Mouse (Mus musculus): Measurements from ENCODE around the gene Babam2. TPM values are rescaled to one million over a fixed set of nuclear protein-coding genes. Genes with fewer than 3 reads are reported as not detected.

The Babam2 gene
- polyA plus RNA-seq, 1 experiment, result 38.7 TPM

DNA sequence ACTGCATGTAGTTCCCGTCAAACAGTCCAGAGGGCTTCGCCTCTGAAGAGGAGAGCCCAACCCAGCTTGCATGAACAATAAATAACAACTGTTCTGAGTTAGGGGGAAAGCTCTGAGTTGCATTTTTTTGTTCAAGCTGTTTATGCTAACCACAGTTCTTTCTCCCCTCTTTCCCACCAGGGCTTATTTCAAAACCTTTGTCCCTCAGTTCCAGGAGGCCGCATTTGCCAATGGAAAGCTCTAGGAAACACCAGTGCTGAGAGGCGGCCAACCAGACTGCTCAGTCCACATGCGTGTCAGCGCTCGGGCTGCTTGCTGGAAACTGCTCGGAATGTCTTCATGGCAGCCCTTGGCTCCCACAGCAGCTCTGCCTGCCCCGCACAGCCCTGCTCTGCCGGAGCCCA lies 386.9 kb downstream of the Babam2 start:
- 48% methylated on average over 10 of the region's 10 CpGs for WGBS
- H3K4me3 ChIP-seq (ENCODE audit: insufficient read depth, low read depth, low read length), result no peak overlapping the region
- TF ChIP-seq CTCF (conservative IDR thresholded peaks at IDR 0.05; ENCODE audit: insufficient read depth, insufficient read length, low read depth, low read length) (no peak), POLR2A (IDR thresholded peaks at IDR 0.05; ENCODE audit: low read depth, low read length) (no peak)
- no peak overlapping the region for H3K27ac ChIP-seq (ENCODE audit: insufficient read depth, low read depth, low read length)
- no peaks in the 10 kb centered on the region for H3K36me3 ChIP-seq (ENCODE audit: control insufficient read depth, insufficient read depth, low read length)
- no peaks in the 10 kb centered on the region for H3K27me3 ChIP-seq (replicated peaks; ENCODE audit: control insufficient read depth, insufficient read depth, low read length)
- H3K4me1 ChIP-seq (ENCODE audit: control insufficient read depth, insufficient read depth, low read length), result no peaks in the 10 kb centered on the region; the same call in 1 of the 2 replicates
- DNase-seq, result peak; percentile 43

DNA sequence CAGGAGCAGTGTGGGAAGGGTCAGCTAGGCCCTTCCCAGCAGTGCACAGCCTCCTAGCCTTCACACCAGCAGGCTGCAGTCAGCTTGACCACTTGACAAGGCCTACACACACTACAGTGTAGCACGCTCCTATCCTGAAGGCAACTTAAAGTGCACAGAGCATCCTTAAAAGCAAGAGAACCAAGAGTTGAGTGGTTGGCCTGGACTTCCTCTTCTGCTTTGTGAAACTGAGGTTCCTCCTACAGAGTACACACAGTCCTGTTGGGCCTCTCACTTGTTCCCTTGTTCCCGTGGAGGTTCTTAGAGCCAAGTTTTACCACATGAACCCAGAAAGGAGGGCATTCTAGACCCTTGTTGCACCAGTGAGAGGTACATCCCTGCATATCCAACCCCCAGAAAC lies 388.1 kb downstream of the Babam2 start:
- WGBS, result 85% methylated on average over 2 of the region's 2 CpGs
- H3K36me3 ChIP-seq (ENCODE audit: control insufficient read depth, insufficient read depth, low read length), result no peaks in the 10 kb centered on the region
- DNase-seq, result no peak
- H3K27ac ChIP-seq (ENCODE audit: insufficient read depth, low read depth, low read length), result no peak overlapping the region
- no peaks in the 10 kb centered on the region; the same call in 1 of the 2 replicates for H3K4me1 ChIP-seq (ENCODE audit: control insufficient read depth, insufficient read depth, low read length)
- no peaks in the 10 kb centered on the region for H3K27me3 ChIP-seq (replicated peaks; ENCODE audit: control insufficient read depth, insufficient read depth, low read length)
- TF ChIP-seq POLR2A (IDR thresholded peaks at IDR 0.05; ENCODE audit: low read depth, low read length) (no peak), CTCF (conservative IDR thresholded peaks at IDR 0.05; ENCODE audit: insufficient read depth, insufficient read length, low read depth, low read length) (no peak)
- no peak overlapping the region for H3K4me3 ChIP-seq (ENCODE audit: insufficient read depth, low read depth, low read length)

DNA sequence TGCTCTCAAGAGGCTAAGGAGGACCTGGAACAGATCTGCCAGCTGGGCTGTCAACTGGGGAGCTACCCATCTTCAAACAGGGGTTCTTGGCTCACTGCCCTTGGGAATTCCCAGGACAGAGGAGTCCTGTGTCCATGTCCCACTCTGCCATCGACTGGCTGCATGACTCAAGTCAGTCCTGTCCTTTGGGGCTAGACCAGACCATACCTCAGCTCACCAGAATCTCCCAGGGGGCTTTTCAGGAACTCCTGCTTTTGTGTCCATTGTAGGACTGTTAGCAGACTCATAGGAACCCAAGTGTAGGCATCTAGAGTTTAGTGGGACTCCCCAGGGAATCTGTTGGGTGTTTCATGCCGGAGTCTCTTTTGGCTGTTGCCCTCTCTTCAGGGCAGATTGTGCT lies 388.5 kb downstream of the Babam2 start:
- no peak for TF ChIP-seq CTCF (conservative IDR thresholded peaks at IDR 0.05; ENCODE audit: insufficient read depth, insufficient read length, low read depth, low read length)
- TF ChIP-seq POLR2A (IDR thresholded peaks at IDR 0.05; ENCODE audit: low read depth, low read length), result no peak
- 82% methylated on average over 2 of the region's 2 CpGs for WGBS
- H3K27ac ChIP-seq (ENCODE audit: insufficient read depth, low read depth, low read length), result no peak overlapping the region
- no peak for DNase-seq
- H3K27me3 ChIP-seq (replicated peaks; ENCODE audit: control insufficient read depth, insufficient read depth, low read length), result no peaks in the 10 kb centered on the region
- H3K36me3 ChIP-seq (ENCODE audit: control insufficient read depth, insufficient read depth, low read length), result no peaks in the 10 kb centered on the region
- no peak overlapping the region for H3K4me3 ChIP-seq (ENCODE audit: insufficient read depth, low read depth, low read length)
- H3K4me1 ChIP-seq (ENCODE audit: control insufficient read depth, insufficient read depth, low read length), result no peaks in the 10 kb centered on the region; the same call in 1 of the 2 replicates

DNA sequence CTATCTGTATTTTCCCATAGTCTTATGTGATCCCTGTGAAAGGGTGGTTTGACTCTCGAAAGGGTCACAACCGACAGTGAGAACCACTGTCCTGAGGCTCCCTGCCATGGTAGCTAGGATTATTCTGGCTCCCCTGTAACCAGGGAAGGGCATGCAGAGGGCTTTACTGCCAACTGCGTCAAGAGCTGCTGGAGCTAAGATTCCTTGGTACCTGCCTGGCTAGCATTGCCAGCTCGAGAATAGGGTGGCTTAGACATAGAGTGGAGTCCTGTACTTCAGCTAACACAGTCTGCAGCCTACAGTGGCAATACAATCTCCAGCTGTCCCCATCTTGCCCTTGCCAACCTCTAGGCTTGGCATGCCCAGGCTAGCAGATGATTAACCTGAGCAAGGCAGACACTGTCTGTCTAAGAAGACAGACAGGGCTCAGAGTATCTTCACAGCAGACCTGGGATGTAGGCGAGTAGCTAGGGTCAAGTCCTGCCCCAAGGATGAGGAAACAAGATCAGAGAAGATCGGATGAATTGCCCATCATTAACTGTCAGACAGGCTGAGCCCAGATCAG lies 389.1 kb downstream of the Babam2 start:
- TF ChIP-seq CTCF (conservative IDR thresholded peaks at IDR 0.05; ENCODE audit: insufficient read depth, insufficient read length, low read depth, low read length) (no peak), POLR2A (IDR thresholded peaks at IDR 0.05; ENCODE audit: low read depth, low read length) (no peak)
- Histone ChIP-seq H3K4me1 (ENCODE audit: control insufficient read depth, insufficient read depth, low read length) (no peaks in the 10 kb centered on the region; the same call in 1 of the 2 replicates), H3K27ac (ENCODE audit: insufficient read depth, low read depth, low read length) (no peak overlapping the region), H3K36me3 (ENCODE audit: control insufficient read depth, insufficient read depth, low read length) (no peaks in the 10 kb centered on the region), H3K4me3 (ENCODE audit: insufficient read depth, low read depth, low read length) (no peak overlapping the region), H3K27me3 (replicated peaks; ENCODE audit: control insufficient read depth, insufficient read depth, low read length) (no peaks in the 10 kb centered on the region)
- DNase-seq, result peak; percentile 72
- 70% methylated on average over 6 of the region's 6 CpGs for WGBS

DNA sequence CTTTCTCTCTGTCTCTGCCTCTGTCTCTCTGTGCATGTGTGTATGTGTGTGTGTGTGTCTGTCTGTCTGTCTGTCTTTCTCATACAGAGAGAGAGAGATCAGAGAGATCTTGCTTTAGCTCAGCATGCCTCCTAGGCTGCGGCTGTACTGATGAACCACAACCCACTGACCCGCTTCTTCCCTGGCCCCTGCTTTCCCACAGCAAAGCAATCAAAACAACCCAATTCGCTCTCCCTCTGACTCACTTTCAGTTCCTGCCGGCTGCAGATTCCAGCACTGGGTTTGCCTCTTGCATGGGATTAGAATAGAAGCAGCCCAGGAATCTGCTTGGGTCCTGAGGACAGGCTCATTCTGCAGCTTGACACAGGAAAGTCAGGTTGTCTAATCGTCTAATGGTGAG lies 392.0 kb downstream of the Babam2 start:
- no peak overlapping the region for H3K27ac ChIP-seq (ENCODE audit: insufficient read depth, low read depth, low read length)
- no peaks in the 10 kb centered on the region for H3K36me3 ChIP-seq (ENCODE audit: control insufficient read depth, insufficient read depth, low read length)
- no peak for DNase-seq
- no peak for TF ChIP-seq POLR2A (IDR thresholded peaks at IDR 0.05; ENCODE audit: low read depth, low read length)
- no peak for TF ChIP-seq CTCF (conservative IDR thresholded peaks at IDR 0.05; ENCODE audit: insufficient read depth, insufficient read length, low read depth, low read length)
- no peaks in the 10 kb centered on the region; the same call in 1 of the 2 replicates for H3K4me1 ChIP-seq (ENCODE audit: control insufficient read depth, insufficient read depth, low read length)
- no peak overlapping the region for H3K4me3 ChIP-seq (ENCODE audit: insufficient read depth, low read depth, low read length)
- H3K27me3 ChIP-seq (replicated peaks; ENCODE audit: control insufficient read depth, insufficient read depth, low read length), result no peaks in the 10 kb centered on the region
- WGBS, result 58% methylated on average over 5 of the region's 5 CpGs

DNA sequence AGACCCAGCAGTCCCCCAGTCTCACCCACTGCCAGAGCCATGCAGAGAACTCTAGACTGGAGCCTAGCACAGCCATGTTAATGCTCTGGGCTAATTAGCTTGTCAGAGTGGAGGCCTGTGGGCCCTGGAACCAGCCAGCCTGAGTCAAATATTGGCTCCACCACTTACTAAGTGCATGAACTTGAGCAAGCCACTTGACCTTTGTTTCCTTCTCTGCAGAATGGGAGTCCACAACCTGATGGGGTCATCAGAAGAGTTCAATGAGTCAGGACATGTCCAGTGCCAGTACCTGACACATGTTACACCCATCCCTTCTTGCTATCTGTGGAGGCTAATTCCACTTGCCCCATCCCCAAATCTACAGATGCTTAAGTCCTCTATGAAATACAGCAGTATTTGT lies 394.8 kb downstream of the Babam2 start:
- H3K36me3 ChIP-seq (ENCODE audit: control insufficient read depth, insufficient read depth, low read length), result no peaks in the 10 kb centered on the region
- no peaks in the 10 kb centered on the region for H3K4me1 ChIP-seq (ENCODE audit: control insufficient read depth, insufficient read depth, low read length)
- no peak for TF ChIP-seq CTCF (conservative IDR thresholded peaks at IDR 0.05; ENCODE audit: insufficient read depth, insufficient read length, low read depth, low read length)
- no peak for TF ChIP-seq POLR2A (IDR thresholded peaks at IDR 0.05; ENCODE audit: low read depth, low read length)
- H3K27me3 ChIP-seq (replicated peaks; ENCODE audit: control insufficient read depth, insufficient read depth, low read length), result no peaks in the 10 kb centered on the region
- peak; percentile 43 for DNase-seq
- no peak overlapping the region for H3K4me3 ChIP-seq (ENCODE audit: insufficient read depth, low read depth, low read length)
- H3K27ac ChIP-seq (ENCODE audit: insufficient read depth, low read depth, low read length), result no peak overlapping the region

DNA sequence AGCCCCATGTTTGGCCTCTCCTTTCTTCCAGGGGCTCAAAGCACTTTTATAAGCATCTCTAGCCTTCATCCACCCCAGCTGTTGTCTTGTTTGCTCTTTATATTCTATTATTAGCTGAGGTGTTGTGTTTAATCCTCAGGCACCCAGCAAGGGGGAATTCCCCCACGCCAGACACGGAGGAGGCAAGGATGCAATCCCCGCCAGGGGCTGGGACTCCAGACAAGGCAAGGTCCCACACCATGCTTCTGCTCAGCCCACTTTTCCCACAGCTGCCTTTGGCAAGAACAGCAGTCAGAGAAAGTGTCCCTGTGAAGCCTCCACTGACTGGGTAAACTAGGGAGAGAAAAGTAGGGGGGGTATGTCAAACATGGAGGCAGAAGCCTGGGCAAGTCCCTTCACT lies 401.2 kb downstream of the Babam2 start:
- TF ChIP-seq POLR2A (IDR thresholded peaks at IDR 0.05; ENCODE audit: low read depth, low read length), result no peak
- TF ChIP-seq CTCF (conservative IDR thresholded peaks at IDR 0.05; ENCODE audit: insufficient read depth, insufficient read length, low read depth, low read length), result no peak
- H3K4me3 ChIP-seq (ENCODE audit: insufficient read depth, low read depth, low read length), result no peak overlapping the region
- 87% methylated on average over 3 of the region's 3 CpGs for WGBS
- no peaks in the 10 kb centered on the region for H3K27me3 ChIP-seq (replicated peaks; ENCODE audit: control insufficient read depth, insufficient read depth, low read length)
- no peaks in the 10 kb centered on the region for H3K4me1 ChIP-seq (ENCODE audit: control insufficient read depth, insufficient read depth, low read length)
- H3K27ac ChIP-seq (ENCODE audit: insufficient read depth, low read depth, low read length), result no peak overlapping the region
- no peak for DNase-seq
- no peaks in the 10 kb centered on the region for H3K36me3 ChIP-seq (ENCODE audit: control insufficient read depth, insufficient read depth, low read length)

Data from kidney, adult 2 months (tissue).